Mouse (Mus musculus) liver, embryonic 14.5 days (tissue): ENCODE measurements around the gene Slc38a5.

Source experiments
- CTCF ChIP-seq: IDR thresholded peaks from 2 replicates; pipeline ENCODE4 v1.5.1; 2016; ENCODE audit warnings: antibody characterized with exemption, low read depth, control low read depth
- EP300 ChIP-seq: IDR thresholded peaks from 2 replicates; pipeline ENCODE4 v1.6.1; 2016; ENCODE audit warnings: antibody characterized with exemption, low read depth

GRCm38 (mm10) chrX:8248542-8249120 is 22.3 kb upstream of the Slc38a5 start:
- TF ChIP-seq CTCF (no peak), EP300 (no peak)
